Mouse (Mus musculus) gastrocnemius, adult 8-10 months (tissue): ENCODE measurements at regions not wholly inside any gene's neighbourhood (a gene's known extent, or its start where the extent isn't known, plus 50 kb on each side); places are given as distances from the start of the nearest gene placed in this dataset.

Experiments used
- DNase-seq, 2 experiments: peaks; one replicate each; pipeline ENCODE4 v3.0.0; 2022; ENCODE audit warnings: low spot score in 2 of 2

DNA sequence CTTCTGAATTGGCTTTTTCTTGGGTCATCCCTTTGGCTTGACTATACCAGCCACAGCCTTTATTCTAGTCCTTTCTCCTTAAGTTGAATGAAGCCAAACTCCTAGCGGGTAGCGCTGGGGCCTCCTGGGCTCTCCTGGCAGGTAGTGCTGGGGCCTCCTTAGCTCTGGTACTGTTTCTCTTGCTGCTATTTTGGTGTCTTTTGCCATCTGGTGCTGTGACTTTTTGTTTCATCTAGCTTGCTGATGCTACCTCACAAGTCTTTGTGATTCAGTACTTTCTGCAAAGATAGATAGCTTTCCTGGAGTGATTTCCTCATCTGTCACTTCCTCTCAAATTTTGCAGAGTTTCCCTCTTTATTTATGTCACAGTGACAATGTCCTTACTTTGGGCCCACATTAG is 90.1 kb downstream of the Tmem200c start:
- DNase-seq: no peak

DNA sequence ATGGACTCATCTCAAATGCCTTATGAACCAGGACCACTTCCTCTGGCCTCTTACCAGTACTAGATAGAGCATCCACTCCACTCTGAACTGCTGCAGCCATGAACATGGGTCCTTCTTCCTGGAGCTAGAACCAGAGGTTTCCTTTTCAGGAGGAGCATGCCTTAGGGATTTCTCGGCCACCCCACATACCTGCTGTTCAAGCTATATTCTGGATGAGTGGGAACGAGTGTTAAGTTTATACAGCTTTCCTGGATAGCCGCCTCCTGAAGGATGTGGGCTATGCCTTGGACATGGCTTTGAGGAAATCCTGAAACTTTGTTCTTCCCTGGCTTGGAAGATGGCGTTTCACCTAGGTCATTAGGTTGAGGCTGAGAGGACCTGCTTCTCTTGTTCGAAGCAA is 91.8 kb downstream of the Tmem200c start:
- DNase-seq: no peak

- DNase-seq: no peak
Observed at GRCm38 (mm10) chr17:68923271-68923670, 96.8 kb downstream of the Tmem200c start.

DNA sequence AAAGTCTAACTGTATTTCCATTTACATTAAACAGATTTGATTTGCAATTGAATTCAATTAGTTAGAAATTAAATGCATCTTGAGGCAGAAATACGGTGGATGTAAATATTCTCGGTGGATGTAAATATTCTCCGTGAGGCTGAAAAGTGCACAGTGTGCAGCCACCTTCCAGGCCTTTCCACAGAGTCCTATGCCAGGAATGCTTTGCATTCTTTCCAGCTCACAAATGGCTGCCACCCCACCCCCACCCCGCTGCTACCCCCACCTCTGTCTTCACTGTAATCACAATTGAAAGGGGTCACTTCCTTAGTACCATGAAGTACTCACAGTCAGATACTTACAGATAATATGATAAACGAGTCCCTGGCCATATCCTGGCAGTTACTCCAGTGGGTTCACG is 101.0 kb downstream of the Tmem200c start:
- no peak for DNase-seq

DNA sequence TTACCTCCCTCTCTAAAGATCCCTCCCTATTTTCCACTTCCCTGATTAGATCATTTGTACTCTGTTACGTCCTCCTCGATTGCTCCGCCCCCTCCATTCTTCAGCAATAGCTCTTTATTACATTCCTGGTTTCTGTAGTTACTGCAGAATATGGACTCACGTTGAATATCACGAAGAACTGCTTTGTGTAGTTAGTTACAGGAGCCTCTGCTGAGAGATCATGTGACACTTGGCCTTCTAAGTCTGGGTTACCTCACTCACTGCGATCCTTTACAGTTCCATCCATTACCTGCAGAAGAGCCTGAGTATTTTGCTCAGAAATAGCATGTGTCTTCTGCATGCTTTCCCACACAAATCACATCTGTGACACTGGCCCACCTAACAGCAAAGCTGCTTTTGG is 102.3 kb downstream of the Tmem200c start:
- DNase-seq: no peak

- DNase-seq: no peak
Observed at GRCm38 (mm10) chr17:68933265-68933664, 106.8 kb downstream of the Tmem200c start.

- DNase-seq: peak in 1 of 2 experiments; percentile 11
Observed at GRCm38 (mm10) chr17:68934066-68934465, 107.6 kb downstream of the Tmem200c start.

GRCm38 (mm10) chr17:68936016-68936415 is 109.6 kb downstream of the Tmem200c start:
- no peak for DNase-seq

DNA sequence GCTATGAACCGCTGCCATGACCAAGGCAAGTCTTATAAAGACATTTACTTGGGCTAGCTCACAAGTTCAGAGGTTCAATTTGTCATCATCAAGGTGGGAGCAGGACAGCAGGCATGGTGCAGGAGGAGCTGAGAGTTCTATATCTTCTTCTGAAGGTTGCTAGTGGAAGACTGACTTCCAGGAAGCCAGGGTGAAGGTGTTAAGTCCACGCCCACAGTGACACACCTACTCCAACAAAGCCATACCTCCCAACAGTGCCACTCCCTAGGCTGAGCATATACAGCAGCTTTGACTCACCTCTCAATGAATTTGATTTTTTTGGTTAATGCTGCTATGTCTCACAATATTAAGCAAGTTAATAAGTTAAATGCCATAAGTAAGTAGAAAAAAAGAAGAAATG is 119.2 kb upstream of the Epb41l3 start:
- no peak for DNase-seq

- no peak for DNase-seq
Observed at GRCm38 (mm10) chr17:68961160-68961559, 114.3 kb upstream of the Epb41l3 start.

- no peak for DNase-seq
Observed at GRCm38 (mm10) chr17:68975606-68976005, 99.9 kb upstream of the Epb41l3 start.

GRCm38 (mm10) chr17:68978151-68978550 is 97.3 kb upstream of the Epb41l3 start:
- no peak for DNase-seq

- DNase-seq: no peak
Observed at GRCm38 (mm10) chr17:68981120-68981519, 94.4 kb upstream of the Epb41l3 start.

- no peak for DNase-seq
Observed at GRCm38 (mm10) chr17:68982094-68982493, 93.4 kb upstream of the Epb41l3 start.

- DNase-seq: no peak
Observed at GRCm38 (mm10) chr17:68999913-69000312, 75.6 kb upstream of the Epb41l3 start.

GRCm38 (mm10) chr17:69004051-69004450 is 71.4 kb upstream of the Epb41l3 start:
- DNase-seq: no peak

DNA sequence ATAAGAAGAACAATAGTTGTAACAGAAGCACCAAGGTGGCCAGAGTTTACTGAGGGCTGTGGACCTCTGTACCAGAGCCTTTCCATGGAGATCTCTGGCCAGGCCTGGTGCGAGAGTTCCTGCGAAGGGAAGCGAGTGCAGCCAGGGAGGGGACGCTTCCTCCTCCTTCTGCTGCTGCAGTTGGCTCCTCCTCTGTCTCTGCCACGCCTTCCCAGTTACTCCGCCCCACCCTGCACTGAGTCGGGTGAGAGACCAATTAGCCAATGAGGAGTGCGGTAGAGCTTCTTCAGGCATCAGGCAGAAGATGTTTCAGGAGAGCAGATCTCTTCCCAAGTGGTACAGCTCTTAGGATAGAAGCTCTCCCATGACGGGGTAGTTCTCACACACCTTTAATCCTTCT is 69.2 kb upstream of the Epb41l3 start:
- no peak for DNase-seq
